Mouse (Mus musculus) heart, embryonic 14.5 days (tissue): Measurements from ENCODE around the gene Cd40lg. TPM values are rescaled to one million over a fixed set of nuclear protein-coding genes. Genes with fewer than 3 reads are reported as not detected.

ENCODE experiments used
- ATAC-seq: fragments of 200-750 bp; cut with Nextera tagmentation; 2 replicates; pipeline ENCODE4 v1.8.0; 2017; ENCODE audit warnings: low read depth, moderate TSS enrichment; ENCODE audit not compliant: insufficient number of reproducible peaks, insufficient read depth, low FRiP score
- H3K27ac ChIP-seq, 2 experiments: fragments of 200-500 bp in 1 of 2; fragments of 300-500 bp in 1 of 2; sonication (generic) in 1 of 2; replicated peaks in 1 of 2; 2 replicates each; pipeline ENCODE4 v1.5.1; 2012 to 2014; ENCODE audit warnings: low read depth in 2 of 2, low read length in 2 of 2, control low read depth in 1 of 2, mild to moderate bottlenecking in 1 of 2, mixed read lengths in 1 of 2; ENCODE audit not compliant: control insufficient read depth in 1 of 2, insufficient read depth in 1 of 2
- H3K27me3 ChIP-seq: fragments of 300-500 bp; sonication (generic); 2 replicates; pipeline ENCODE4 v1.6.1; 2014; ENCODE audit warnings: mild to moderate bottlenecking, low read length, control low read depth; ENCODE audit not compliant: control insufficient read depth, insufficient read depth
- H3K36me3 ChIP-seq: fragments of 300-500 bp; sonication (generic); 2 replicates; pipeline ENCODE4 v1.6.1; 2014; ENCODE audit warnings: mild to moderate bottlenecking, control low read depth, low read length, mixed read lengths; ENCODE audit not compliant: control insufficient read depth, insufficient read depth
- H3K4me1 ChIP-seq, 2 experiments: fragments of 200-500 bp in 1 of 2; fragments of 300-500 bp in 1 of 2; sonication (generic) in 1 of 2; 2 replicates each; pipeline ENCODE4 v1.6.1; 2012 to 2014; ENCODE audit warnings: low read length in 2 of 2, control low read depth in 1 of 2, mixed read lengths in 1 of 2; ENCODE audit not compliant: control insufficient read depth in 2 of 2, insufficient read depth in 2 of 2
- H3K4me2 ChIP-seq: fragments of 300-500 bp; sonication (generic); 2 replicates; pipeline ENCODE4 v1.6.1; 2014; ENCODE audit warnings: mild to moderate bottlenecking, low read length
- H3K4me3 ChIP-seq, 2 experiments: fragments of 200-500 bp in 1 of 2; fragments of 300-500 bp in 1 of 2; sonication (generic) in 1 of 2; 2 replicates each; pipeline ENCODE4 v1.5.1; 2012 to 2014; ENCODE audit warnings: low read length in 2 of 2, mild to moderate bottlenecking in 2 of 2, control low read depth in 1 of 2, low read depth in 1 of 2, moderate library complexity in 1 of 2; ENCODE audit not compliant: control insufficient read depth in 1 of 2, insufficient read depth in 1 of 2
- H3K9ac ChIP-seq: fragments of 300-500 bp; sonication (generic); 2 replicates; pipeline ENCODE4 v1.6.1; 2014; ENCODE audit warnings: mild to moderate bottlenecking, low read length
- H3K9me3 ChIP-seq: fragments of 300-500 bp; sonication (generic); 2 replicates; pipeline ENCODE4 v1.6.1; 2016; ENCODE audit warnings: low read length, control low read depth; ENCODE audit not compliant: control insufficient read depth
- WGBS: fragments of 180-500 bp; shearing (Covaris S2); extraction: QIAGEN DNeasy Blood & Tissue Kit; methylation state at CpG from one replicate; pipeline ENCODE4 v1.1.7; 2014; 5-methylcytosine and 5-hydroxymethylcytosine counted together
- polyA plus RNA-seq: library from polyadenylated mRNA; unstranded; fragments of >200 nt; fragmentation: Nextera tagmentation; extraction: Ambion mirVana; gene quantifications from 2 replicates; pipeline ENCODE4 v1.2.1, GENCODE M21; 2014

The Cd40lg gene
- polyA plus RNA-seq, 1 experiment from 2014 or later = not detected

GRCm38 (mm10) chrX:57263515-57263914 lies 51.6 kb downstream of the Cd40lg start:
- Histone ChIP-seq H3K4me2 (no peak overlapping the region), H3K4me1 (no peaks in the 10 kb centered on the region), H3K27me3 (no peaks in the 10 kb centered on the region), H3K9me3 (no peaks in the 10 kb centered on the region), H3K4me3 (no peak overlapping the region), H3K9ac (no peak overlapping the region), H3K27ac (no peak overlapping the region), H3K36me3 (no peaks in the 10 kb centered on the region)
- 77% methylated on average over 4 of the region's 4 CpGs for WGBS
- ATAC-seq = no peak

Other genes with a start within 250 kb of the Cd40lg start
- gene Brs3, start 169.1 kb upstream of the Cd40lg start, polyA plus RNA-seq = not detected in 2 replicates
- 66.5 and 66.6 TPM in 2 replicates for gene Htatsf1, start 158.6 kb upstream of the Cd40lg start, polyA plus RNA-seq
- not detected in 2 replicates for gene Vgll1, start 124.0 kb upstream of the Cd40lg start, polyA plus RNA-seq
- 45.9 and 54.2 TPM in 2 replicates for gene Arhgef6, start 126.6 kb downstream of the Cd40lg start, polyA plus RNA-seq
- 88.7 and 92.5 TPM in 2 replicates for gene Rbmx, start 180.9 kb downstream of the Cd40lg start, polyA plus RNA-seq
- gene Gm364, start 197.0 kb downstream of the Cd40lg start, polyA plus RNA-seq = not detected in 2 replicates